Mouse (Mus musculus) stomach, postnatal 0 days (tissue): ENCODE data around the gene Pitx1.

Experiments used
- CTCF ChIP-seq: IDR thresholded peaks from 2 replicates; pipeline ENCODE4 v1.5.1; 2016; ENCODE audit warnings: antibody characterized with exemption, low read depth, mild to moderate bottlenecking, moderate library complexity
- EP300 ChIP-seq: optimal IDR thresholded peaks from 2 replicates; pipeline ENCODE3; 2016; ENCODE audit warnings: antibody characterized with exemption

DNA sequence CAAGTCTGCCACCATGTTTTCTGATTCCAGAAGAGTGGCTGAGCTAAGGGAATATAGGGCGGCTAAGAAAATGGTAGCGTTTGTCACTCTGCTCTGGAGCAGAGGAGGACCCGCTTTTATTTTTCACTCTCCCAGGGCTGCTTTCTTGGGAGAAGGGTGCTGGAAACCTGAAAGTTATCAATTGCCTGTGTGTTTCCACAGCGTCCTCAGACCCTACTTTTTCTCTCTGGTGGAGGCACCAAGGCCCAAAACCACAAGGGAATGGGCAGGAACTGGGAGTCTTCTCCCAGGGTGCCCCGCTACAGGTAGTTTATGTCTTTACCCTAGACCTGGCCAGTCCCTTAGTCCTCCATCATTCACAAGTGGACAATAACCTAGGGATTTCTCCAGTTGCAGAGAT is 1.3 kb downstream of the Pitx1 start:
- TF ChIP-seq CTCF (no peak), EP300 (no peak)
